34 mouse cellular contexts compared by ENCODE assay signal in genomic region chr4:115799981-115800380, GRCm38 (mm10). TPM values are rescaled to one million over a fixed set of nuclear protein-coding genes. Genes with fewer than 3 reads are reported as not detected.
DNase-seq lines count a peak whose midpoint lies in the region; ATAC-seq and TF ChIP-seq lines count a peak whose summit lies in the region.
"Had no signal": no experiment of that assay in that cellular context is flagged by ENCODE, and none has a peak within 500 bp of the region (broad histone marks: within the 10 kb centered on the region; RNA-seq: fewer than 3 reads in every experiment).

No protein-coding gene starts in this region.

- peak; percentile 22 for DNase-seq in forebrain, embryonic 14.5 days (ENCODE audit: low spot score)
- DNase-seq in forebrain, embryonic 11.5 days (ENCODE audit: low spot score): no peak
- peak; percentile 24 for DNase-seq in midbrain, postnatal 0 days (ENCODE audit: low spot score)
- DNase-seq in adrenal gland, postnatal 10 days: peak; percentile 42
- DNase-seq in gastrocnemius, postnatal 14 days: no peak
- DNase-seq in kidney, postnatal 4 days: no peak
- DNase-seq: cerebellum, adult 11 months; cerebellum, adult 9-10 months; cerebellum, postnatal 36 days; gastrocnemius, postnatal 10 days; heart, postnatal 10 days; kidney, adult 2 months; kidney, postnatal 36 days; layer of hippocampus, postnatal 36 days; left cerebral cortex, postnatal 4 days; liver, postnatal 0 days; lung, postnatal 10 days; spleen, adult 18-20 months; thymus, postnatal 14 days had no signal

- H3K27ac ChIP-seq in forebrain, embryonic 14.5 days (ENCODE audit: low read depth, low read length): no peak overlapping the region
- no peak overlapping the region for H3K27ac ChIP-seq in forebrain, embryonic 11.5 days (ENCODE audit: low read depth, low read length)
- no peak overlapping the region for H3K27ac ChIP-seq in midbrain, postnatal 0 days (ENCODE audit: low read depth, low read length)
- no peak overlapping the region for H3K27ac ChIP-seq in midbrain, embryonic 15.5 days
- H3K27ac ChIP-seq: embryonic facial prominence, embryonic 12.5 days; forebrain, embryonic 10.5 days; heart, embryonic 13.5 days; hindbrain, embryonic 10.5 days; intestine, embryonic 15.5 days; liver, embryonic 12.5 days; macrophage; midbrain, embryonic 13.5 days; neural tube, embryonic 15.5 days had no signal

- intact Hi-C loops in gastrocnemius, postnatal 14 days (cut with DNase I; ENCODE audit: low total_unique reads): no loop called here

- H3K4me1 ChIP-seq in forebrain, embryonic 14.5 days (ENCODE audit: control insufficient read depth, insufficient read depth, low read length): no peaks in the 10 kb centered on the region
- H3K4me1 ChIP-seq in forebrain, embryonic 11.5 days (replicated peaks; ENCODE audit: control insufficient read depth, insufficient read depth, low read length): no peaks in the 10 kb centered on the region
- H3K4me1 ChIP-seq in midbrain, postnatal 0 days (ENCODE audit: insufficient read depth, low read length): no peaks in the 10 kb centered on the region
- H3K4me1 ChIP-seq in midbrain, embryonic 15.5 days: no peaks in the 10 kb centered on the region
- H3K4me1 ChIP-seq: embryonic facial prominence, embryonic 12.5 days; forebrain, embryonic 10.5 days; heart, embryonic 13.5 days; hindbrain, embryonic 10.5 days; intestine, embryonic 15.5 days; liver, embryonic 12.5 days; midbrain, embryonic 13.5 days; neural tube, embryonic 15.5 days had no signal

- H3K4me3 ChIP-seq in forebrain, embryonic 14.5 days (ENCODE audit: low read depth, low read length): no peak overlapping the region
- no peak overlapping the region for H3K4me3 ChIP-seq in forebrain, embryonic 11.5 days (ENCODE audit: low read depth, low read length)
- no peak overlapping the region for H3K4me3 ChIP-seq in midbrain, postnatal 0 days (ENCODE audit: low read depth, low read length)
- no peak overlapping the region for H3K4me3 ChIP-seq in midbrain, embryonic 15.5 days
- H3K4me3 ChIP-seq: embryonic facial prominence, embryonic 12.5 days; forebrain, embryonic 10.5 days; heart, embryonic 13.5 days; hindbrain, embryonic 10.5 days; intestine, embryonic 15.5 days; liver, embryonic 12.5 days; midbrain, embryonic 13.5 days; neural tube, embryonic 15.5 days had no signal

- H3K9ac ChIP-seq in forebrain, embryonic 14.5 days (ENCODE audit: low read length): no peak overlapping the region
- H3K9ac ChIP-seq in forebrain, embryonic 11.5 days (ENCODE audit: low read length): no peak overlapping the region
- H3K9ac ChIP-seq in midbrain, postnatal 0 days (replicated peaks; ENCODE audit: low read length, poor library complexity, severe bottlenecking): no peak overlapping the region
- H3K9ac ChIP-seq in midbrain, embryonic 15.5 days: no peak overlapping the region
- H3K9ac ChIP-seq: embryonic facial prominence, embryonic 12.5 days; heart, embryonic 13.5 days; intestine, embryonic 15.5 days; liver, embryonic 12.5 days; liver, postnatal 0 days; midbrain, embryonic 13.5 days; neural tube, embryonic 15.5 days had no signal

- H3K36me3 ChIP-seq in forebrain, embryonic 14.5 days (ENCODE audit: control insufficient read depth, insufficient read depth, low read length): peaks cover 56% of the 10 kb centered on the region
- H3K36me3 ChIP-seq in forebrain, embryonic 11.5 days (ENCODE audit: control insufficient read depth, insufficient read depth, low read length): no peaks in the 10 kb centered on the region; the same call in 1 of the 2 replicates
- peaks cover 43% of the 10 kb centered on the region for H3K36me3 ChIP-seq in midbrain, postnatal 0 days (ENCODE audit: insufficient read depth, low read length)
- H3K36me3 ChIP-seq in midbrain, embryonic 15.5 days (replicated peaks): peaks cover 22% of the 10 kb centered on the region; the same call in 1 of the 2 replicates

- no peaks in the 10 kb centered on the region for H3K9me3 ChIP-seq in forebrain, embryonic 14.5 days (replicated peaks; ENCODE audit: control insufficient read depth, low read length)
- no peaks in the 10 kb centered on the region for H3K9me3 ChIP-seq in forebrain, embryonic 11.5 days (ENCODE audit: control insufficient read depth, low read length)
- no peaks in the 10 kb centered on the region for H3K9me3 ChIP-seq in midbrain, postnatal 0 days (ENCODE audit: low read length)
- no peaks in the 10 kb centered on the region for H3K9me3 ChIP-seq in midbrain, embryonic 15.5 days
- H3K9me3 ChIP-seq: embryonic facial prominence, embryonic 12.5 days; forebrain, embryonic 10.5 days; heart, embryonic 13.5 days; hindbrain, embryonic 10.5 days; intestine, embryonic 15.5 days; liver, embryonic 12.5 days; midbrain, embryonic 13.5 days; neural tube, embryonic 15.5 days had no signal

- no peak for TF ChIP-seq CTCF in midbrain, postnatal 0 days (IDR thresholded peaks at IDR 0.05)

- no peak overlapping the region for H3K4me2 ChIP-seq in forebrain, embryonic 14.5 days (ENCODE audit: low read length)
- H3K4me2 ChIP-seq in forebrain, embryonic 11.5 days (ENCODE audit: low read depth, low read length, severe bottlenecking): no peak overlapping the region
- H3K4me2 ChIP-seq in midbrain, postnatal 0 days (ENCODE audit: low read depth, low read length, poor library complexity, severe bottlenecking): no peak overlapping the region
- no peak overlapping the region for H3K4me2 ChIP-seq in midbrain, embryonic 15.5 days
- H3K4me2 ChIP-seq: embryonic facial prominence, embryonic 12.5 days; heart, embryonic 13.5 days; intestine, embryonic 15.5 days; liver, embryonic 12.5 days; midbrain, embryonic 13.5 days; neural tube, embryonic 15.5 days had no signal

- no peaks in the 10 kb centered on the region for H3K27me3 ChIP-seq in forebrain, embryonic 14.5 days (replicated peaks; ENCODE audit: control insufficient read depth, insufficient read depth, low read length)
- H3K27me3 ChIP-seq in forebrain, embryonic 11.5 days (ENCODE audit: control insufficient read depth, insufficient read depth, low read length): no peaks in the 10 kb centered on the region
- no peaks in the 10 kb centered on the region for H3K27me3 ChIP-seq in midbrain, postnatal 0 days (ENCODE audit: insufficient read depth, low read length)
- no peaks in the 10 kb centered on the region for H3K27me3 ChIP-seq in midbrain, embryonic 15.5 days (replicated peaks)
- H3K27me3 ChIP-seq: CH12.LX; embryonic facial prominence, embryonic 12.5 days; heart, embryonic 13.5 days; intestine, embryonic 15.5 days; liver, embryonic 12.5 days; midbrain, embryonic 13.5 days; neural tube, embryonic 15.5 days had no signal

- WGBS in forebrain, embryonic 14.5 days: 65% methylated on average over 3 of the region's 3 CpGs
- 94% methylated on average over 3 of the region's 3 CpGs for WGBS in forebrain, embryonic 11.5 days
- WGBS in midbrain, postnatal 0 days: 74% methylated on average over 3 of the region's 3 CpGs
- WGBS in midbrain, embryonic 15.5 days: 66% methylated on average over 3 of the region's 3 CpGs

- no peak for ATAC-seq in forebrain, embryonic 14.5 days
- ATAC-seq in forebrain, embryonic 11.5 days (replicated peaks; ENCODE audit: low FRiP score): no peak
- no peak for ATAC-seq in midbrain, postnatal 0 days (ENCODE audit: low FRiP score)
- ATAC-seq in midbrain, embryonic 15.5 days (replicated peaks): no peak
- ATAC-seq: hindbrain, embryonic 16.5 days; intestine, embryonic 15.5 days; liver, embryonic 12.5 days; liver, postnatal 0 days; midbrain, embryonic 13.5 days had no signal

RNA-seq across cellular contexts. Expression of gene Atpaf1, which starts 15.4 kb away (rescaled TPM):
- 30.1 and 36.2 TPM in 2 replicates for polyA plus RNA-seq in forebrain, embryonic 14.5 days (2014; fragmentation: Nextera tagmentation; extraction: Ambion mirVana)
- polyA plus RNA-seq in forebrain, embryonic 11.5 days (2014; fragmentation: Nextera tagmentation; extraction: Ambion mirVana): 48.2 and 49.2 TPM in 2 replicates
- total RNA-seq in midbrain, postnatal 0 days (2014; rRNA removed): 25.9 and 40.0 TPM in 2 replicates
- 37.8 and 38.7 TPM in 2 replicates for polyA plus RNA-seq in midbrain, postnatal 0 days (2015; fragmentation: Nextera tagmentation; extraction: Ambion mirVana)
- polyA plus RNA-seq in midbrain, embryonic 15.5 days (2015; fragmentation: Nextera tagmentation; extraction: Ambion mirVana): 35.2 and 42.8 TPM in 2 replicates
- total RNA-seq in adrenal gland, postnatal 10 days (2021): 10 to 100 TPM; 42.8 to 52.2 TPM
- total RNA-seq in gastrocnemius, postnatal 14 days (2021): 10 to 100 TPM; 31.2 to 42.1 TPM

RNA-seq across cellular contexts. Expression of gene Tex38, which starts 19.2 kb away (rescaled TPM):
- polyA plus RNA-seq in forebrain, embryonic 14.5 days (2014; fragmentation: Nextera tagmentation; extraction: Ambion mirVana): not detected in 2 replicates
- 0.81 TPM in 1 of 2 replicates, not detected in the other for polyA plus RNA-seq in forebrain, embryonic 11.5 days (2014; fragmentation: Nextera tagmentation; extraction: Ambion mirVana)
- 0.49 and 1.2 TPM in 2 replicates for total RNA-seq in midbrain, postnatal 0 days (2014; rRNA removed)
- 0.87 and 0.93 TPM in 2 replicates for polyA plus RNA-seq in midbrain, postnatal 0 days (2015; fragmentation: Nextera tagmentation; extraction: Ambion mirVana)
- polyA plus RNA-seq in midbrain, embryonic 15.5 days (2015; fragmentation: Nextera tagmentation; extraction: Ambion mirVana): 0.58 and 0.66 TPM in 2 replicates
- 1 to 10 TPM; 1.0 to 1.3 TPM for total RNA-seq in adrenal gland, postnatal 10 days (2021)
- total RNA-seq in gastrocnemius, postnatal 14 days (2021): 1 to 10 TPM in 1 of 2 experiments, under 1 TPM in 1; 0.80 to 1.5 TPM
- total RNA-seq: ES-E14; layer of hippocampus, postnatal 36 days; megakaryocyte-erythroid progenitor cell, adult 5-6 weeks had no signal
- polyA plus RNA-seq: C2C12; liver, embryonic 12.5 days; macrophage had no signal

RNA-seq across cellular contexts. Expression of gene Mob3c, which starts 27.9 kb away (rescaled TPM):
- polyA plus RNA-seq in forebrain, embryonic 14.5 days (2014; fragmentation: Nextera tagmentation; extraction: Ambion mirVana): 3.1 and 3.9 TPM in 2 replicates
- 3.1 and 5.0 TPM in 2 replicates for polyA plus RNA-seq in forebrain, embryonic 11.5 days (2014; fragmentation: Nextera tagmentation; extraction: Ambion mirVana)
- 3.7 and 12.1 TPM in 2 replicates for total RNA-seq in midbrain, postnatal 0 days (2014; rRNA removed)
- 2.8 and 3.1 TPM in 2 replicates for polyA plus RNA-seq in midbrain, postnatal 0 days (2015; fragmentation: Nextera tagmentation; extraction: Ambion mirVana)
- 5.6 and 6.5 TPM in 2 replicates for polyA plus RNA-seq in midbrain, embryonic 15.5 days (2015; fragmentation: Nextera tagmentation; extraction: Ambion mirVana)
- total RNA-seq in adrenal gland, postnatal 10 days (2021): 10 to 100 TPM; 13.8 to 15.1 TPM
- total RNA-seq in gastrocnemius, postnatal 14 days (2021): 1 to 10 TPM; 2.8 to 3.4 TPM

RNA-seq across cellular contexts. Expression of gene Mknk1, which starts 39.0 kb away (rescaled TPM):
- polyA plus RNA-seq in forebrain, embryonic 14.5 days (2014; fragmentation: Nextera tagmentation; extraction: Ambion mirVana): 19.6 and 20.0 TPM in 2 replicates
- polyA plus RNA-seq in forebrain, embryonic 11.5 days (2014; fragmentation: Nextera tagmentation; extraction: Ambion mirVana): 21.9 and 25.8 TPM in 2 replicates
- total RNA-seq in midbrain, postnatal 0 days (2014; rRNA removed): 18.5 and 27.8 TPM in 2 replicates
- polyA plus RNA-seq in midbrain, postnatal 0 days (2015; fragmentation: Nextera tagmentation; extraction: Ambion mirVana): 22.8 and 23.2 TPM in 2 replicates
- 25.9 and 27.5 TPM in 2 replicates for polyA plus RNA-seq in midbrain, embryonic 15.5 days (2015; fragmentation: Nextera tagmentation; extraction: Ambion mirVana)
- 10 to 100 TPM; 30.4 to 43.9 TPM for total RNA-seq in adrenal gland, postnatal 10 days (2021)
- total RNA-seq in gastrocnemius, postnatal 14 days (2021): 10 to 100 TPM; 23.8 to 25.4 TPM

Comparison
In these comparisons a context has a peak if more than half of its experiments do, and no peak if none do; other contexts are left out.
1. DNase-seq: peak in forebrain, embryonic 14.5 days (single experiment), midbrain, postnatal 0 days (single experiment) and adrenal gland, postnatal 10 days (single experiment); none in forebrain, embryonic 11.5 days (single experiment), gastrocnemius, postnatal 14 days (single experiment) and kidney, postnatal 4 days (0 of 2).